Mouse (Mus musculus) 416B (cell line): ENCODE data around the gene Sh3bgrl3.

Source experiments
- DNase-seq: peaks from one replicate; pipeline ENCODE4 v3.0.0; 2011; ENCODE audit warnings: low read depth

Gene Sh3bgrl3

GRCm38 (mm10) chr4:134110653-134111052, 17.9 kb downstream of the Sh3bgrl3 start:
- DNase-seq: peak; percentile 89

DNA sequence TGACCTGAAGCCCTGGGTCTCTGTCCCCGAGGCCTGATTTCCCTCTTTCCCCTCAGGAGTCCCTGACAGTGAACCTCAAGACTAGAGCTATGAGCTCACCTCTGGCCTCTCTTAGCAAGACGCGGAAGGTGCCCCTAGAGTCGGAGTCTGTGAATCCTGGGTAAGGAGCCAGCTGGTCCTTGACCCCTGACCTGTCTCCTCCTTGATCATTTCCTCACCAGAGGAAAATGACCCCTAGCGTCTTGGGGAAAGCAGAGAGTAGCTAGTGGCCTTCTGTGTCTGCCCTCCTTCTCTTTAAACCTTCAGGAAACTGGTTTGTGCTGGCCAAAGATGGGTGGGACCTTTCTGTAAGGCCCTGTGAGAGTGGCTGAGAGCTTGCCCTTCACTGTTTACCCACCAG, 20.4 kb downstream of the Sh3bgrl3 start:
- no peak for DNase-seq

- DNase-seq: no peak
Measured at GRCm38 (mm10) chr4:134107730-134108129, 20.9 kb downstream of the Sh3bgrl3 start.

DNA sequence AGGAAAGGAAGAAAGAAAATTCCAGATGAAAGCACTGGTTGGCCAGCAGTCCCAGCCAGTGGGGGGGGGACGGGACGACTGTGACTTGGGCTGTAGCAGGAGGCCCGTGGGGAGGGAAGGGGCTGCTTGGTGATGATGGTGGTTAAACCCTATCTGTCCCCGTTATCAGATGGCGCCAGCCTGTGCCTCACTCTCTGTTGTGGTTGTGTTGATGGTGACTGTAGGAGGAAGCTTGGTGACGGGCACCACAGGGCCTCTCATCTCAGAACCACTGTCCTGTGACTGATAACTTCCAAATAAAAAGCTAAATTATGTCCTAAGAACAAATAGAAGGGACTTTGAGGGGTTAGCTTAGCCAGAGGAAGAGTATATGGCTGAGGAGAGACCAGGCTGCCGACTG, 22.5 kb downstream of the Sh3bgrl3 start:
- peak; percentile 97 for DNase-seq

DNA sequence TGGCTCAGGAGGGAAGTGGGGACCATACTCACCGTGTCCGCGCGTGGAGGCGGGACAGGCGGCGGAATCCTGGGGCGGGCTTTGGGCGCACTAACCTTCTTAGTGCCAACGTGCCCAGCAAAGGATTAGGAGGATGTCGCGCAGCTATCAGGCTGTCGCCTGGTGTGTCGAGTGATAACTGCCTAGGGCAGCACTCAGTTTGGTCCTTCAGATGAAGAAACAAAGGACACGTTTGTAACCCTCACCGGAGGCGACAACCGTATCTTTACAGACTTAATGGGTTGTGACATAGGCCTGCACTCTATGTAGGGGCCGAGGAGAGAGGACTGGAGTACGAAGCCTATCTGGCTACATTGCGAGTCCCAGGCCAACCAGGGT, 25.9 kb downstream of the Sh3bgrl3 start:
- no peak for DNase-seq

DNA sequence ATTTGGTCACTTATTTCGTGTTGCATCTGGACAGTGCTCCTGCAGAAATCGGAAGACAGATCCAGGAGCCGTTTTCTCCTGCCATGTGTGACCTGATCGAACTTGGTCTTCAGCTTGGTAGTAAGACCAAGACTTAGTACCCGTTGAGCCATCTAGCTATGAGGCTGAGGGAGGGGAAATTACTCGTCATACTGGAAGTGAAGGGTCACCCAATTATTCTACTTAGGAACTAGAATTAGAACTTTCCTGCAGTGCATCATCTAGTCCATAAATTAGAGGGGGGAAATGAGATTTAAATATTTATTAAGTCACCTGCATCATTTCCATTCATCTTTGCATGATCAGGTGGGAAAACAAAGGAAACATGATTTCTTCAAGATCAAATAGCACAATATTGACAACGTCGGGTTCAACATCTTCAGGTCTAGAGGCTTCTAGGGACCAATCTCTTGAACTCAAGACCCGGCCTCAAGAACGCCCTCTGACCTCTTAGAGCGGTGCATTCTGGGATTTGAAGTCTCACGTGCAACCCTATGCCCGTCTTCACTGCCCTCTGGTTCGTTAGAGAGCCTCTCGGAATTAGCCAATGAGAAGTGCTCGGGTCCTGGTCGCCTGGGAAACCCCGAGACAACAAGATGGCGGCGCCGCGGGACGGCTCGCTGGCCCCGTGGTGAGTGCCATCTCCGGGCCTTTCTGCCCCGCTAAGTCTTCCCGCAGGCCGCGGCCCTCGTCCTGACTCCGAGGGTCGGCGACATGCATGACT, 26.4 kb downstream of the Sh3bgrl3 start, which contains the start of gene Ubxn11:
Gene Ubxn11 (plus strand): TSS at position 592 of the 763 bp plus-strand sequence.
- DNase-seq: no peak

GRCm38 (mm10) chr4:134100245-134100644, 28.3 kb downstream of the Sh3bgrl3 start:
- no peak for DNase-seq

- DNase-seq: peak; percentile 89
Measured at GRCm38 (mm10) chr4:134098628-134099027, 30.0 kb downstream of the Sh3bgrl3 start.

DNA sequence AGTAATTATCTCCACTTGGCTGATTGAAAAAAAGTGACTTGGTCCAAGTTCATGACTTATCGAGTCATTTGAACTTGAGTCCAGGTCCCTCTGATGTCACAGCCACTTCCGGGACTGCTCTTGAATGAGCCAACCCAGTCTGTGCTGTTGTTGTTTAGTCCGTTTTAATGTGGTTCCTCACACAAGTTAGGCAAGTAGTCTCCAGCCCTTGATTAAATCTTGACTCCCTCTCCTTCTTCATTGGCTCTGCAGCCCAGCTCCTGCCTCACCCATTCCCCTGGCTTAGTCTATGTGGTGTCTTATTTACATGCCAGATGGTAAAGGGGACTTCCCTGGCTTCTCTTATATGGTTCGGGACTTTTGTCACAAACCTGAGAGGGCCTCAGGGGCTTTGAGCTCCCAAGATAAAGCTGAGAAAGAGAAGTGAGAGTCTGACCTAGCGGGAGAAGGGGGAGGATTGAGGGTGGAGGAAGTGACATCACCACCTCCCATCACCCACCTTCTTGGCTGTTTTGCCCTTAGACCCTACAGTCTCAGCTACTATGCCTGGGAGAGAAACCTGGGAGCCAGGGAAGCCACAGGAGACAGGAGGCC, 31.5 kb downstream of the Sh3bgrl3 start:
- peak; percentile 70 for DNase-seq

DNA sequence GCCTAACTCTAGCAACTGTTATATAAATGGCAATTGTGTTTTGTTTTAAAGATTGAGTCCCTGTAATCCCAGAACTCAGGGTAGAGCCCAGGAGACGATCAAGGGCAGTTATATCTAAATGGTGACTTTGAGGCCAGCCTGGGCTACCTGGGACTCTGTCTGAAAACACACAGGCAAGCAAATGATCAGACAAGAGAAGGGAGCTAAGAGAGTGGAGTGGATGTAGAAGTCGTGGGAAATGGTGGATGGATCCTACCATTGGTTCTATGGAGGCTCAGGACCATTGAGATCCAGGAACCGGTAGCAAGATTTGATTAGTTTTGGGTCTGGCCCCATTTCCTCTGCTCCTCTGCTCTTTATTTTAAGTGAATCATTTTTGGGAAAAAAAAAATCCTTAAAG, 32.5 kb downstream of the Sh3bgrl3 start:
- DNase-seq: no peak

DNA sequence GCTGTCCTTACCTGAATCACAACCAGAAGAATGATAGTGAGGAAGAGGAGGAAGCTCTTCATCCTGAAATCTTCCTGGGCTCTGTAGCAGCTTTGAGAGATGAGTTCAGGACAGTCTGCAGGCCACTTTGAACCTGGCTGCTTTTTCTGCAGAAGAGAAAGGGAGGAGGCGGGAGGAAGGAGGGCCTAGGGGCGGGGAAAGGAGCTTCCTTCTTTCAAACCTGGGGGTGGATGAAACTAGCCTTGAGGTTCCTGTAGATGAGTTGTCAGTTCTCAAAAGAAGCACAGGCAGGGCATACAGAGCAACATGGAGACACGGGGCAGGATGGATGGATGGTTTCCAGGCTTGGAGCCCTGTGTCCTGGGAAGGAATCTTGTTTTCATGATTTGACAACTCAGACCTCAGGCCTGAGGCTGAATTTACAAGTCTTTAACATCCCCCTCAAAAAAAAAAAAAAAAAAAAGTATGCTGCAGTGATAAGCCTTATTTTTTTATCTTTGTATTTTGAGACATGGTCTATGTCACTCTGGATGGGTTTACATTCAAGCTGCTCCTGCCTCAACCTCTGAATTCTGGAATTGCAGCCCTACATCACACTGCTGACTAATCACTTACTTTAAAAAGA, 33.6 kb downstream of the Sh3bgrl3 start, which contains the start of gene Cd52:
Gene Cd52 (minus strand): TSS at position 160 of the 625 bp plus-strand sequence.
- DNase-seq: peak; percentile 87

DNA sequence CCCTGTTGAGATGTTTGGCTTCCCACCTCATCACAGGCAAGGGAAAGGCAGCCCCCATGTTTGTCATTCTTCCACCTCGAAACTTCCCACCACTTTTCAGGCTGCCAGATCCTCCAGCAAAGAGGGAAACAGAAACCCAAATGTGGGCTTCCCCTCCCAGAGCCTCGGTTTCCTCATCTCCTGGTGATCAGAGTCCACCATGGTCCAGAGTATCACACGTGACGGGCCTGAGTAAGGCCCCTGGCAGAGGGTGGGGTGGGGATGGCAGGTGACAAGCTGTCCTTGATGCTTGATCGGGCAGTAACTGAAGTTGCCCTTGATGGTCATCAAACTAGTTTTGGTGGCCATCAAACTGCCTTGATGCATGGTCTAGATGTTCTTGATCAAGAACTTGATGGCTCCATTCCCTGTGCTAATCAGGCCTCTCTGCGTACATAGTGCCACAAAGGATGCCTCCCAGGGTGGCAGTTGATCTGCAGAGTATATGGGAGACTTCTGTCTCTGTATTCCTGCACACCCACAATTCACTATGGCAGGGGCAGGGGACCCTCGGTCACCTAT, 34.5 kb downstream of the Sh3bgrl3 start:
- no peak for DNase-seq

DNA sequence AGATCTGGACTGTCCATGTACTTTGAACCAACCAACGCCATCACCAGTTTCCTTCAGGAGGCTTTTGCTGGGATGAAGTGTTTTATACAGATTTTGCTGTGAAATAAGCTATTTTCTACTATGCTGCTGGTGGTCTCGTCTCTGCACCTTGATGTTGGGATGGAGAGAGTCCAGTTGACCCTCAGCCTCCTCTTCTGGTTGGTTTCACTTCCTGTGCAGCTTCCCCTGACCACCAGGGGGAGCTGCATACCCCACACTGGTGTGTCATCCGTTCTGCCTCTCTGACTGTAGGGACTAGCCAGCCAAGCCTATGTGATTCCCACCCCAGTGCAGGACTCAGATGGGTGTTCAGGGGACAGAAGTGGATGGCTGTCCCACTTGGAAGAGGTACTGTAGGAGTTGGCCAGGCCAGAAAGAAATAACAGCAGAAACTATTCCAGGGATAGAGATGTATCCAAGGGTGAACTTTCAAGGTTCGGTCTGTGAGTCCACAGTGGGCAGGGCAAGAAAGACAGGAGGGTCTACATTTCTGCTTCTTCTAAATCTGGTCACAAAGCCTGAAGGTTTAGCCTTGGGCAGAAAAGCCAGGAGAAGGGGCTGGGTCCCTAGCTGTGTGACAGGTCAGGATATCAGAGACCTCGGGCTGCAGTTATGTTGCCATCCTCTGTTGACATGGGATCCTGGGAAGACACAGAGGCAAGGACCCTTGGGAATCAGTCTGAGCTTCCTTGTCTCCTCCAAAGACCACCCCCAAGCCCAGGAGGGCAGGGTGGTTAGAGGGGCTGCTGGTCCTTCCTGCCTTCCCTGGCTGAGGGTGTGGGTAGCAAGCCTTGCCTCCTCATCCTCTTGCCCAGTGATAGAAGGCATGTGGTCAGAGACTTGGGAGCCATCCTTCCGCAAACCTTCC, 36.0 kb downstream of the Sh3bgrl3 start:
- DNase-seq: peak; percentile 82

DNA sequence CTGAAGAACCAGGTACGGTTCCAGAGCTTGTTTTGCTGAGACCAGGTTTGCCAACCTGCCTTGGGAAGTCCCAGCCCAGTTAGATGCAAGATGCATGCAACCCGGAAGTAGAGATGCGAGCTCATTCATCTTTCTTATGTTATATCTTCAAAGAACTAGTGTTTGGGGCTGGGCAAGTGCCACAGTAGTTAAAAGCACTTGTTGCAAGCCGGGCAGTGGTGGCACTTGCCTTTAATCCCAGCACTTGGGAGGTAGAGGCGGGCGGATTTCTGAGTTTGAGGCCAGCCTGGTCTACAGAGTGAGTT, 37.4 kb downstream of the Sh3bgrl3 start:
- DNase-seq: no peak

DNA sequence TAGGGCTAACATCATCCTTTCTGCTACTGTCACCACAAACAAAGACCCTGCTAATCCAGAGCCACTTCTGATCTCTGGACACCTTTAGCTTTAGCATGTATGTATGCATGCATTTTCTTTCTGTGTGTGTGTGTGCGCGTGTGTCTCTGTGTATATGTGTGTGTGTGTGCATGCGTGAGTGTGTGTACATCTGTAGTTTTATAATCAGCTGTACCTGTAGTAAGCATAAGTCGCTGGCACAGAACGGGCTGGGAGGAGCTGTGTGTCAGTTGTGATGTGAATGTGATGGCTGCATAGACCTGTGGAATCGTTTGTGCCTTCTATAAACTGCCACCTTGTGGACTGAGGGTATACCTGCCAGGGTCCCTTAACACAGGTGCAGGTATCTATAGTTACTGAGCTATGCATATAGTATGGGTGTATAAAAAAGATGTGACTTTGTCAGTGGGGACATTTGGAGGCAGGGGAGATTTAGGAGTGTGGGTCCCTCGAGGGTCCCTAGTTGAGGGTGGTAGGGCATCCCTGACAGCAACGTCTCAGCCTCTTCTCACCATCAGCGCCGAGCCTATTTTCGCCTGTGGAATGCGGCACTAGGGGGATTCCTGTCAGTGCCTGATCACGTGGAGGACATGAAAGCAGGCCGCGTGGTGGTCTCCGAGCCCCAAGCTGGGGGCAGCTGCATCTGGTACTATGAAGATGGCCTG, 37.9 kb downstream of the Sh3bgrl3 start:
- DNase-seq: no peak

DNA sequence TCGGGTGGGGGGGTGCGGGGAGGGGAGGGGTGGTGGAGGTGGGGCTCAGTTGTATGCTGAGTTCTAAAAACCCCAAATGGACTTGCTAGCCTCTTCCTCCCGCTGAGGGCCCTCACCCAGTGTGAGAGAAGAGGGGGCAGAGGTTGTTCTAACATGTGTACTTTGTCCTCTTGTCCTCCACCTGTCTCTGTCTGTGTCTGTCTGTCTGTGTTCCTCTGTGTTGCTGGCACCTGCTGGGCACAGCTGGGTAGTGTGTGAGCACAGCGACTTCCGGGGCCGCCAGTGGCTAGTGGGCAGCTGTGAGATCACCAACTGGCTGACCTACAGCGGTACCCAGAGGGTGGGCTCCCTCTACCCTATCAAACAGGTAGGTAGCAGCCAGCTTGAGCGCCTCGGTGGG, 39.6 kb downstream of the Sh3bgrl3 start:
- DNase-seq: no peak

DNA sequence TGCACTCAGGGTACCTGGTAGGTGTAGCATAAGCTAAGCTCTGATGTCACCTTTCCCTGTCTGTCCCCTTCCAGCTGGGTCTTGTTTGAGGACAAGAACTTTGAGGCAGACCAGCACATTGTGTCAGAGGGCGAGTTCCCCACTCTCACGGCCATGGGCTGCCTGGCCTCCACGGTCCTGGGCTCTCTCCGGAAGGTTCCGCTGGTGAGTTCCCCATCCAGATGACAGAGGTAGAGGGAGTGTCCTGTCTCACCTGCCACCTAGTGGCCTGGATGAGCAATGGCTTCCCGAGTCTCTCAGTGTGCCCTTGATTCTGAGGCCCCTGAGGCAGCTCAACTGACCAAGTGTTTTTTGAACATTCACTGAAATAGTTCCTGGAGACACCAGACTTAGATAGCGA, 41.2 kb downstream of the Sh3bgrl3 start:
- peak; percentile 68 for DNase-seq

DNA sequence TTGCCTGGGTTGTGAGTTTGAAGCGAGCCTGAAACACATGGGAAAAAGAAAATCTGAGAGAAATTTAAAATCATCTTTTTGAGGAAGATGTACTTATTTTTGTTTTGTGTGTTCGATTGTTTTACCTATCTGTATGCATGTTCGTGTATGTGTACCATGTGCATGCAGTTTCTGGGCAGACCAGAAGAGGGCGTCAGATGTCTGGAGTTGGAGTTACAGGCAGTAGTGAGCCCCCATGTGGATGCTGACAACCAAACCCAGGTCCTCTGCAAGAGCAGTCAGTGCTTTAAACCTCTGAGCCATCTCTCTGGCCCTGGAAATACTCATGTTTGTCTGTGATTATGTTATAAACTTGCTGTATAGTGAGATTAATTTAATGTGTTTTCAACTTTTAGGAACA, 43.6 kb downstream of the Sh3bgrl3 start:
- DNase-seq: peak; percentile 42

GRCm38 (mm10) chr4:134082460-134082859, 46.1 kb downstream of the Sh3bgrl3 start:
- DNase-seq: no peak

DNA sequence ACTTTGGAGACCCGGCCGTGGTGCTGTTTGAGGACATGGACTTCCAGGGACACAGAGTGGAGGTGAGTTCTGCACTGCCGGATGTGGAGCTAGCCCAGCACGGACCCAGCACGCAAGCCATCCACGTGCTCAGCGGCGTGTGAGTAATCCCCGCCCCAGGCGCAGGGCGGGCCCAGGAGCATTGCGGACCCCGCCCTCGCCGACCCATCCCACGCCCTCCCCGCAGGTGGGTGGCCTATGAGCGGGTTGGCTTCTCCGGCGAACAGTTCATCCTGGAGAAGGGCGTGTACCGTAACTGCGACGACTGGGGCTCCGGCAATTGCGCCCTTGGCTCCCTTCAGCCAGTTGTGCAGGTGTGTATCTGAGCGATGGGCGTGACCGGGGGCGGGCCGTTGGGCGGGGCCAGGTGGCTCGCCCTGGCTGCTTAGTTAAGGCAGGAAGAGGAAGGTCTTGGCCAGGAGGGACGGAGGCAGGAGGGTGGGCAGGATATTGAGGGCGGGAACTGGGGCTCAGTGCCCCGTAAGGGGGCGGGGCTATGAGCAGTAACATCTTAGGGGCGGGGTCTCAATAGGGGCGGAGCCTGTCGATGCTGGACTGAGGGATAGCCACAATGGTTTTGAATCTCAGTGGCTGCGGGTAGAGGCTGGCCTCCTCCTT, 46.7 kb downstream of the Sh3bgrl3 start:
- peak; percentile 99 for DNase-seq

DNA sequence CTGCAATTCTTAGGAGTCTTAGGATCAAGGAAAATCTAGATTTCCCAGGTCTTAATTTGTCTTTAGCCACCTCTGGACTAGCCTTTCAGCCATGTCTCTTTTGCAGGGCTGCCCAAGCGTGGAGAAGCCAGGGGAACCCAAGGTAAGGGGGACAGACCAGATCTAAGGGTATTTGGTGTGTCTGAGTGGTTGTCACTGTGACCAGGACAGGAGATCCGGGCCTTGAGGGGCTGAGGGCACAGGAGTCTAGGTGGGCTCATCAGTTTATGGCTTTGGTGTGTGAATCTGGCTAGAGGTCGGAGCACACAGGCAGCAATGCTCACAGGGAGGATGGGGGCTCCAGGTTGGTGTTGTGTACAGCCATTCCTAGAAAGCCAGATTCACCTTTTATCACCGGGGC, 47.9 kb downstream of the Sh3bgrl3 start:
- no peak for DNase-seq
